Mouse (Mus musculus) limb, embryonic 11.5 days (tissue): ENCODE data around the gene Yod1. TPM values are rescaled to one million over a fixed set of nuclear protein-coding genes. Genes with fewer than 3 reads are reported as not detected.

Experiments
- ATAC-seq: fragments of 200-750 bp; cut with Nextera tagmentation; 2 replicates; pipeline ENCODE4 v1.8.0; 2017; ENCODE audit warnings: low read depth; ENCODE audit not compliant: insufficient number of reproducible peaks, low FRiP score, low TSS enrichment
- DNase-seq: peaks from one replicate; pipeline ENCODE4 v3.0.0-alpha.2; 2015; ENCODE audit warnings: low spot score
- H3K27ac ChIP-seq: fragments of 300-500 bp; sonication (generic); replicated peaks from 2 replicates; pipeline ENCODE4 v1.5.1; 2014; ENCODE audit warnings: low read depth, mild to moderate bottlenecking, low read length
- H3K27me3 ChIP-seq: fragments of 300-500 bp; sonication (generic); 2 replicates; pipeline ENCODE4 v1.6.1; 2014; ENCODE audit warnings: mild to moderate bottlenecking, low read length, mixed read lengths; ENCODE audit not compliant: control insufficient read depth, insufficient read depth
- H3K36me3 ChIP-seq: fragments of 300-500 bp; sonication (generic); 2 replicates; pipeline ENCODE4 v1.6.1; 2014; ENCODE audit warnings: mild to moderate bottlenecking, low read length, moderate library complexity, mixed read lengths; ENCODE audit not compliant: control insufficient read depth, insufficient read depth
- H3K4me1 ChIP-seq: fragments of 300-500 bp; sonication (generic); 2 replicates; pipeline ENCODE4 v1.6.1; 2014; ENCODE audit warnings: low read length, mixed read lengths; ENCODE audit not compliant: control insufficient read depth, insufficient read depth
- H3K4me2 ChIP-seq: fragments of 300-500 bp; sonication (generic); 2 replicates; pipeline ENCODE4 v1.6.1; 2014; ENCODE audit warnings: low read depth, mild to moderate bottlenecking, moderate library complexity; ENCODE audit not compliant: severe bottlenecking
- H3K4me3 ChIP-seq: fragments of 300-500 bp; sonication (generic); 2 replicates; pipeline ENCODE4 v1.5.1; 2014; ENCODE audit warnings: low read depth, low read length
- H3K9ac ChIP-seq: fragments of 300-500 bp; sonication (generic); 2 replicates; pipeline ENCODE4 v1.6.1; 2014; ENCODE audit warnings: mild to moderate bottlenecking, low read length
- H3K9me3 ChIP-seq: fragments of 300-500 bp; sonication (generic); 2 replicates; pipeline ENCODE4 v1.6.1; 2016; ENCODE audit warnings: low read length; ENCODE audit not compliant: control insufficient read depth
- WGBS: fragments of 180-500 bp; shearing (Covaris S2); extraction: QIAGEN DNeasy Blood & Tissue Kit; methylation state at CpG from one replicate; pipeline ENCODE4 v1.1.7; 2014; 5-methylcytosine and 5-hydroxymethylcytosine counted together
- polyA plus RNA-seq: library from polyadenylated mRNA; unstranded; fragments of >200 nt; fragmentation: Nextera tagmentation; extraction: Ambion mirVana; gene quantifications from 2 replicates; pipeline ENCODE4 v1.2.1, GENCODE M21; 2014

The Yod1 gene
- polyA plus RNA-seq, 1 experiment from 2014 or later: 5.9 TPM

DNA sequence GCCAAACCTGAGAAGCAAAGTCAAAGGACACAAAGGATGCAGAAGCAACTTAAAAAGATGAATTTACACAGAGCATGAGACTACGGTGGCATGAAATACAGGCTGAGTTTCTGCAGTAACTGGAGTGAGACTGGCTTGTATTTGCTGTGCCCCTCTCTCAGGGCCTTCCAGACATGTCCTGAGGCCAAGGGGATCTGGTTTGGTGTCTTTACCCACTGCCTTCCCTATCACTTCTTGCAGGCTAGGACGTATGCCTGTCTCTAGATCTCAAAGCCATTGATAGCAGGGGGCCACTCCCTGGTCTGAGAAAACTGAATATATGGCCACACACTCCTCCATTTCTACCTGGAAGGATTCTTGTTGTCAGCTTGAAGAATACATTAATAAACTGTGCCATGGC lies 27.1 kb downstream of the Yod1 start:
- Histone ChIP-seq H3K9ac (no peak overlapping the region), H3K4me2 (no peak overlapping the region), H3K4me1 (no peaks in the 10 kb centered on the region), H3K9me3 (no peaks in the 10 kb centered on the region), H3K27me3 (no peaks in the 10 kb centered on the region), H3K27ac (no peak overlapping the region), H3K36me3 (no peaks in the 10 kb centered on the region), H3K4me3 (no peak overlapping the region)
- WGBS: 87% methylated on average over 2 of the region's 2 CpGs
- DNase-seq (no peak), ATAC-seq (no peak)

DNA sequence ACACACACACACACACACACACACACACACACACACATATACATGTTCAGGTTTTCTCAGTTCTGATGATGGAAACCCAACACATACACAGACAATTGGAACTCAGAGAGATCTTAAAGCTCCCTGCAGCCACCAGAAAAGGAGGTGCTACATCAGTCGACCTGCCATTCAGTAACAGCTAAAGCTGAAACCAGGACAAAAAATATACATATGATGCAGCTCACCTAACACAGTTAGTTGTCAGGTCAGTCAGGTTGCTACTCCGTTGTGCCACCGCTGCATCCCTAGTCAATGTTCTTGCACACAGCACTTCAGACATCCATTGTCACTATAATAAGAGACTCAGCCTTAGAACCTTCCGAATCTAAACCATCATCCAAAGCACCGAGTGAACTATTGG lies 27.8 kb downstream of the Yod1 start:
- no peaks in the 10 kb centered on the region for H3K9me3 ChIP-seq
- no peak overlapping the region for H3K4me2 ChIP-seq
- DNase-seq (no peak), ATAC-seq (no peak)
- 85% methylated on average over 5 of the region's 5 CpGs for WGBS
- H3K27me3 ChIP-seq: no peaks in the 10 kb centered on the region
- no peak overlapping the region for H3K9ac ChIP-seq
- H3K36me3 ChIP-seq: no peaks in the 10 kb centered on the region
- no peaks in the 10 kb centered on the region for H3K4me1 ChIP-seq
- H3K4me3 ChIP-seq: no peak overlapping the region
- H3K27ac ChIP-seq: no peak overlapping the region

DNA sequence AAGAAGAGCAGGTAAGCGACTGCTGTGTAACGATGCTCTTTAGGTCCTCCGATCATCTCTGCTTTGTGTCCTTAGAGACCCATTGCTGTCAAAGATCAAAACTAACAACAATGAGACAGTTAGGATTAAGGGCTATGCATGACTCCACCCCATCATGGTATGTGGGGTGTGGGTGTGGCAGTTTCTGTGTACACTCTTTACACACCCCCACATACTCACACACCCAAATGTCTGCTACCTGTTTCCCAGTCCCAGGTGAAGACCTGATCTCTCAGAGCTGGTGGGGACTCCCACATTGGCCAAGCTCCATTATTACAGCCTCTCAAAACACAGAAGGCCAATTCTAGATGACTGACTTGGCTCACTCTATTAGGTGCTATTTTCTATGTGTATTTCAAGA lies 28.5 kb downstream of the Yod1 start:
- no peaks in the 10 kb centered on the region for H3K36me3 ChIP-seq
- ATAC-seq (no peak), DNase-seq (no peak)
- H3K27me3 ChIP-seq: no peaks in the 10 kb centered on the region
- no peaks in the 10 kb centered on the region for H3K4me1 ChIP-seq
- no peak overlapping the region for H3K4me2 ChIP-seq
- H3K9me3 ChIP-seq: no peaks in the 10 kb centered on the region
- no peak overlapping the region for H3K4me3 ChIP-seq
- H3K27ac ChIP-seq: no peak overlapping the region
- H3K9ac ChIP-seq: no peak overlapping the region
- WGBS: 94% methylated on average over 3 of the region's 3 CpGs

DNA sequence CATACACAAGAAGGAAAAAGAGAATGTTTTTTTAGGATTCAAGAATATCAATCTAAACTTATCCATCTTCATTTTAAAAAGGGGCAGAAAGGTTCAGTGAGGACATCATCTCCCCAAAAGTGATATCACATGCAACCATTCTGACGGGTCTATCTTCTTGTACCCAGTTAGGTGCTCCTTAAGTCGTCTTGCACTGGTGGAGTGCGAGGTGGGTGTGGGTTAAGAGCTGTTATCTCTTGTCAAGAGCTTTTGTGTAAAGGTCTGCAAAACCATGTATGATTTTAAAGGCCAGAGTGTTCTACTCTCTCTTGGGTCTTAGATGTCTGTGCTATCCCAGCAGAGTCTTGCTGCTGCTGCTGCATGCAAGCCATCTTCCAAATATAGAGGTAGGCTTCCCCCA lies 29.7 kb downstream of the Yod1 start:
- WGBS: 82% methylated on average over 3 of the region's 3 CpGs
- ATAC-seq: no peak
- no peak overlapping the region for H3K4me2 ChIP-seq

DNA sequence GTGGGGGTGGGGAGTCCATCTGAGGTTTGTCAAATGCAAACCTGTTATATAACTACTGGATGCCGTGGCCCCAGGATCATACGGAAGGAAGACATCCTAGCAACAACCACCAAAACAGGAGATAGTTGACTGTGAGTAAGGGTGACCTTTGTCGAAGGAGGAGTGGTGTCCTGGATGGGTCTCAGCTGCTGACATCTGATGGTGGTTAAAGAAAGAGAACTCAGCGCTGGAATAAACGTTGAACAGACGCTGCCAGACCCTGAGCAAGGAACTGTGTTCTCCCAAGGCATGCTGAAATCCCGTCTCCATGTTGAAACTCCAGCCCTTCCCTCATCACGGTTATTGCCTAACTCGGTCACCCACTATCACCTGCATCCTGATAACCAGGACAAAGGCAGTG lies 42.6 kb downstream of the Yod1 start:
- ATAC-seq (no peak), DNase-seq (no peak)
- no peaks in the 10 kb centered on the region for H3K9me3 ChIP-seq
- H3K4me2 ChIP-seq: no peak overlapping the region
- no peak overlapping the region for H3K4me3 ChIP-seq
- no peaks in the 10 kb centered on the region for H3K36me3 ChIP-seq
- no peaks in the 10 kb centered on the region for H3K4me1 ChIP-seq
- no peak overlapping the region for H3K9ac ChIP-seq
- H3K27me3 ChIP-seq: no peaks in the 10 kb centered on the region
- WGBS: 81% methylated on average over 9 of the region's 9 CpGs
- no peak overlapping the region for H3K27ac ChIP-seq

More for the DNA sequence above, 29.7 kb downstream of the Yod1 start:
- no peaks in the 10 kb centered on the region for H3K27me3 ChIP-seq
- no peaks in the 10 kb centered on the region for H3K9me3 ChIP-seq
- H3K9ac ChIP-seq: no peak overlapping the region
- H3K36me3 ChIP-seq: no peaks in the 10 kb centered on the region
- no peak overlapping the region for H3K4me3 ChIP-seq
- H3K4me1 ChIP-seq: no peaks in the 10 kb centered on the region
- no peak overlapping the region for H3K27ac ChIP-seq
- DNase-seq: no peak

DNA sequence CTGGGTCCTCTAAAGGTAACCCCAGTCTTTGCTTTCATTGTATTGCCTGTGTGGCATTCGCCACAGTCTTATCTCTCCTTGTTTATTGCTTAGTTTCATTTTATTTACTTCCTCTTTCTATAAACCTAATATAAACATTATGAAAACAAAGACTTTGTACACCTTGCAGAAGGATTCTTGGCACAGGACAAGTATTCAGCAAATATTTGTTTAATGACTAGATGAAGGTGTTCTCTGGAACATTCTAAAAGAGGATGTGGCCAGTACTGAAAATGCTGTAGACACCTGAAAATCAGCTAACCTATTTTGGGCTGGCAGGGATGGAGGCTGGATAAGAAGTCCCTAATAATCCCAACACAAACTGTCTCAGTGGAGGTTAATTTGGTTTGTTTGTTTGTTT lies 44.5 kb downstream of the Yod1 start:
- WGBS: 76% methylated on average over 1 of the region's 1 CpGs
- no peaks in the 10 kb centered on the region for H3K36me3 ChIP-seq
- H3K4me2 ChIP-seq: no peak overlapping the region
- H3K27me3 ChIP-seq: no peaks in the 10 kb centered on the region
- H3K9ac ChIP-seq: no peak overlapping the region
- H3K27ac ChIP-seq: no peak overlapping the region
- no peaks in the 10 kb centered on the region for H3K9me3 ChIP-seq
- DNase-seq (no peak), ATAC-seq (no peak)
- H3K4me3 ChIP-seq: no peak overlapping the region
- H3K4me1 ChIP-seq: no peaks in the 10 kb centered on the region

- no peak overlapping the region for H3K27ac ChIP-seq
- no peak overlapping the region for H3K4me3 ChIP-seq
- H3K4me1 ChIP-seq: no peaks in the 10 kb centered on the region
- H3K9me3 ChIP-seq: no peaks in the 10 kb centered on the region
- no peak for ATAC-seq
- no peaks in the 10 kb centered on the region for H3K36me3 ChIP-seq
- 89% methylated on average over 3 of the region's 3 CpGs for WGBS
- DNase-seq: no peak
- no peak overlapping the region for H3K4me2 ChIP-seq
- H3K9ac ChIP-seq: no peak overlapping the region
- no peaks in the 10 kb centered on the region for H3K27me3 ChIP-seq
Observed at GRCm38 (mm10) chr1:130762045-130762760, 45.1 kb downstream of the Yod1 start.

GRCm38 (mm10) chr1:130764027-130764461 lies 46.9 kb downstream of the Yod1 start:
- DNase-seq (no peak), ATAC-seq (no peak)
- Histone ChIP-seq H3K9me3 (no peaks in the 10 kb centered on the region), H3K4me1 (no peaks in the 10 kb centered on the region), H3K4me3 (no peak overlapping the region), H3K4me2 (no peak overlapping the region), H3K27me3 (no peaks in the 10 kb centered on the region), H3K9ac (no peak overlapping the region), H3K27ac (no peak overlapping the region), H3K36me3 (no peaks in the 10 kb centered on the region)
- WGBS: 89% methylated on average over 12 of the region's 12 CpGs

GRCm38 (mm10) chr1:130767066-130767465 lies 49.9 kb downstream of the Yod1 start:
- H3K4me3 ChIP-seq: no peak overlapping the region
- DNase-seq (no peak), ATAC-seq (no peak)
- no peaks in the 10 kb centered on the region for H3K4me1 ChIP-seq
- H3K27ac ChIP-seq: no peak overlapping the region
- no peaks in the 10 kb centered on the region for H3K36me3 ChIP-seq
- H3K4me2 ChIP-seq: no peak overlapping the region
- WGBS: 82% methylated on average over 5 of the region's 5 CpGs
- H3K9me3 ChIP-seq: no peaks in the 10 kb centered on the region
- H3K9ac ChIP-seq: no peak overlapping the region
- no peaks in the 10 kb centered on the region for H3K27me3 ChIP-seq
